Mouse (Mus musculus) brain, embryonic 14.5 days (tissue): ENCODE data around the gene Srd5a1.

Experiments
- CTCF ChIP-seq: fragments of 200-500 bp; IDR thresholded peaks from 2 replicates; pipeline ENCODE4 v1.5.1; 2012; ENCODE audit warnings: inconsistent platforms, mild to moderate bottlenecking, moderate library complexity, borderline replicate concordance; ENCODE audit not compliant: insufficient read depth, insufficient read length; ENCODE audit errors: extremely low read depth
- POLR2A ChIP-seq: fragments of 200-500 bp; IDR thresholded peaks from 2 replicates; pipeline ENCODE4 v1.6.1; 2012; ENCODE audit warnings: mild to moderate bottlenecking, inconsistent platforms, borderline replicate concordance; ENCODE audit not compliant: poor library complexity, insufficient read depth, insufficient read length, severe bottlenecking; ENCODE audit errors: extremely low read depth

GRCm38 (mm10) chr13:69636375-69636774 is 25.1 kb upstream of the Srd5a1 start:
- no peak for TF ChIP-seq CTCF
- no peak for TF ChIP-seq POLR2A
